Mouse (Mus musculus) lung, adult 18-20 months (tissue): ENCODE results near the gene Fxyd5.
A peak's percentile ranks its signal among the peaks of the same experiment; 100 is the strongest.

Experiments
- DNase-seq, 2 experiments: peaks; one replicate each; pipeline ENCODE4 v3.0.0; 2022; ENCODE audit warnings: mixed read lengths in 2 of 2

The Fxyd5 gene

GRCm38 (mm10) chr7:31042431-31042910 is at the start of gene Fxyd5:
TSS of gene Fxyd5 (minus strand) at chr7:31042481.
- DNase-seq: no peak

GRCm38 (mm10) chr7:31089721-31090120 is 47.4 kb upstream of the Fxyd5 start:
- DNase-seq: no peak

- no peak for DNase-seq
These were observed 45.9 kb upstream of the Fxyd5 start for GRCm38 (mm10) chr7:31088206-31088605.

GRCm38 (mm10) chr7:31087262-31087661 is 45.0 kb upstream of the Fxyd5 start:
- DNase-seq: no peak

- DNase-seq: no peak
These were observed 44.0 kb upstream of the Fxyd5 start for GRCm38 (mm10) chr7:31086175-31086755.

- DNase-seq: peak; percentile 46 to 67
These were observed 42.9 kb upstream of the Fxyd5 start for GRCm38 (mm10) chr7:31085171-31085570.

GRCm38 (mm10) chr7:31084140-31084539 is 41.9 kb upstream of the Fxyd5 start:
- no peak for DNase-seq

- peak; percentile 30 to 63 for DNase-seq
These were observed 40.7 kb upstream of the Fxyd5 start for GRCm38 (mm10) chr7:31082831-31083588.

GRCm38 (mm10) chr7:31082106-31082505 is 39.8 kb upstream of the Fxyd5 start:
- no peak for DNase-seq

- no peak for DNase-seq
These were observed 38.8 kb upstream of the Fxyd5 start for GRCm38 (mm10) chr7:31081106-31081505.

- no peak for DNase-seq
These were observed 38.3 kb upstream of the Fxyd5 start for GRCm38 (mm10) chr7:31080611-31081010.

- DNase-seq: no peak
These were observed 37.4 kb upstream of the Fxyd5 start for GRCm38 (mm10) chr7:31079670-31080069.

- no peak for DNase-seq
These were observed 35.7 kb upstream of the Fxyd5 start for GRCm38 (mm10) chr7:31077885-31078445.

GRCm38 (mm10) chr7:31077470-31077869 is 35.2 kb upstream of the Fxyd5 start:
- no peak for DNase-seq

GRCm38 (mm10) chr7:31076492-31076891 is 34.2 kb upstream of the Fxyd5 start, which contains the start of gene Fxyd3:
TSS of gene Fxyd3 (minus strand) at chr7:31076704.
- DNase-seq: peak in 1 of 2 experiments; percentile 60

- no peak for DNase-seq
These were observed 32.4 kb upstream of the Fxyd5 start for GRCm38 (mm10) chr7:31074713-31075069.

- DNase-seq: peak in 1 of 2 experiments; percentile 27
These were observed 31.9 kb upstream of the Fxyd5 start for GRCm38 (mm10) chr7:31074061-31074712.

- DNase-seq: no peak
These were observed 31.3 kb upstream of the Fxyd5 start for GRCm38 (mm10) chr7:31073546-31073945.

GRCm38 (mm10) chr7:31072326-31072725 is 30.0 kb upstream of the Fxyd5 start:
- no peak for DNase-seq

GRCm38 (mm10) chr7:31070324-31070723 is 28.0 kb upstream of the Fxyd5 start:
- no peak for DNase-seq

GRCm38 (mm10) chr7:31069491-31069890 is 27.2 kb upstream of the Fxyd5 start:
- DNase-seq: no peak

GRCm38 (mm10) chr7:31067836-31068235 is 25.6 kb upstream of the Fxyd5 start:
- no peak for DNase-seq

GRCm38 (mm10) chr7:31063074-31063560 is 20.8 kb upstream of the Fxyd5 start:
- no peak for DNase-seq
